Mouse (Mus musculus) thymus, postnatal 0 days (tissue): Measurements from ENCODE around the gene Tmigd1. TPM values are rescaled to one million over a fixed set of nuclear protein-coding genes. Genes with fewer than 3 reads are reported as not detected.

Experiments used
- polyA plus RNA-seq: library from polyadenylated mRNA; unstranded; fragments of >200 nt; fragmentation: Nextera tagmentation; extraction: Ambion mirVana; gene quantifications from 2 replicates; pipeline ENCODE4 v1.2.1, GENCODE M21; 2015

Tmigd1 gene
- polyA plus RNA-seq, 1 experiment from 2014 or later: 1.3 TPM

Other genes with a start within 250 kb of the Tmigd1 start
- gene Bhlha9, start 229.7 kb upstream of the Tmigd1 start, polyA plus RNA-seq: not detected in 2 replicates
- gene Trarg1, start 222.4 kb upstream of the Tmigd1 start, polyA plus RNA-seq: 1.6 and 1.9 TPM in 2 replicates
- 27.5 TPM in 2 replicates for gene Gosr1, start 138.6 kb upstream of the Tmigd1 start, polyA plus RNA-seq
- 3.2 and 3.3 TPM in 2 replicates for gene Cpd, start 55.1 kb upstream of the Tmigd1 start, polyA plus RNA-seq
- 106 and 114 TPM in 2 replicates for gene Blmh, start 22.6 kb downstream of the Tmigd1 start, polyA plus RNA-seq
- 0.66 and 1.1 TPM in 2 replicates for gene Slc6a4, start 96.4 kb downstream of the Tmigd1 start, polyA plus RNA-seq
- 87.0 and 90.7 TPM in 2 replicates for gene Nsrp1, start 176.3 kb downstream of the Tmigd1 start, polyA plus RNA-seq